Mouse (Mus musculus): ENCODE measurements around the gene Arpin.

DNA sequence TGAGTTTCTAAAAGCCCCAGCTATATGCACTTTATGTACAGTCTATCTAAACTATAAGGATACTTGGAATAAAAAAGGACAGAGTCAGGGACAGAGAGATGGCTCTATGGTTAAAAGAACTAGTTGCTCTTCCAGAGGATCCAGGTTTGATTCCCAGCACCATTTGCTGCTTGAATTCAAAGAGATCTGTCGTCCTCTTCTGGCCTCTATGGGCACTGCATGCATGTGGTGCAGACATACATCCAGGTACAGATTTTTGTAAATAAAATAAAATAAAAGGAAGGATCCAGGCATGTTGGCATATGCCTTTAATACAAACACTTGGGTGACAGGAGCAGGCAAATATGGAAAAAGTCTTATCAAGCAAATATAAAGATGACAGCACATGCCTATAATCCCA lies 26.4 kb upstream of the Arpin start:
- TF ChIP-seq CTCF (conservative IDR thresholded peaks at IDR 0.05 in 1 of 2, IDR thresholded peaks at IDR 0.05 in 1 of 2; ENCODE audit: low read depth in 2 of 2, low read length in 2 of 2) (peak in 1 of 2 experiments; percentile 22; a peak in 1 of 4 replicates), BHLHE40 (IDR thresholded peaks at IDR 0.05; ENCODE audit: low read depth, low read length) (no peak), EP300 (IDR thresholded peaks at IDR 0.05; ENCODE audit: low read length) (no peak), POLR2AphosphoS2 (IDR thresholded peaks at IDR 0.05; ENCODE audit: low read depth, low read length) (no peak), POLR2A (IDR thresholded peaks at IDR 0.05; ENCODE audit: low read depth, low read length) (no peak), USF2 (conservative IDR thresholded peaks at IDR 0.05; ENCODE audit: low read depth, low read length) (no peak), E2F4 (IDR thresholded peaks at IDR 0.05; ENCODE audit: insufficient replicate concordance, low read depth, low read length) (no peak), ELF1 (IDR thresholded peaks at IDR 0.05; ENCODE audit: low read depth, low read length) (no peak)
